Mouse (Mus musculus) bone marrow macrophage, adult 2 months (primary cell): ENCODE measurements around the gene Polg.

Experiments
- CTCF ChIP-seq: IDR thresholded peaks from 2 replicates; pipeline ENCODE4 v1.5.1; 2012; ENCODE audit warnings: low read depth, mild to moderate bottlenecking, low read length, moderate library complexity
- POLR2A ChIP-seq: IDR thresholded peaks from 2 replicates; pipeline ENCODE4 v1.6.1; 2012; ENCODE audit warnings: mild to moderate bottlenecking, low read depth, low read length, borderline replicate concordance

GRCm38 (mm10) chr7:79509710-79510109 lies 43.5 kb upstream of the Polg start:
- TF ChIP-seq CTCF (no peak), POLR2A (no peak)
